Mouse (Mus musculus) embryonic facial prominence, embryonic 12.5 days (tissue): Measurements from ENCODE around the gene Usp20. TPM values are rescaled to one million over a fixed set of nuclear protein-coding genes. Genes with fewer than 3 reads are reported as not detected.
"Not testable (repeated sequence)": the region's sequence is repeated elsewhere in the genome, so short reads cannot be mapped to it uniquely, and the experiment has no call there.

Source experiments
- ATAC-seq: fragments of 200-750 bp; cut with Nextera tagmentation; 2 replicates; pipeline ENCODE4 v1.8.0; 2017; ENCODE audit not compliant: insufficient number of reproducible peaks, insufficient read depth, low FRiP score, low TSS enrichment
- H3K27ac ChIP-seq: fragments of 300-500 bp; sonication (generic); 2 replicates; pipeline ENCODE4 v1.5.1; 2016; ENCODE audit warnings: mild to moderate bottlenecking
- H3K27me3 ChIP-seq: fragments of 300-500 bp; sonication (generic); 2 replicates; pipeline ENCODE4 v1.6.1; 2016; ENCODE audit warnings: mild to moderate bottlenecking, moderate library complexity
- H3K36me3 ChIP-seq: fragments of 300-500 bp; sonication (generic); 2 replicates; pipeline ENCODE4 v1.6.1; 2016; ENCODE audit warnings: mild to moderate bottlenecking
- H3K4me1 ChIP-seq: fragments of 300-500 bp; sonication (generic); 2 replicates; pipeline ENCODE4 v1.6.1; 2016
- H3K4me2 ChIP-seq: fragments of 300-500 bp; sonication (generic); replicated peaks from 2 replicates; pipeline ENCODE4 v1.6.1; 2016; ENCODE audit warnings: mild to moderate bottlenecking, moderate library complexity
- H3K4me3 ChIP-seq: fragments of 300-500 bp; sonication (generic); 2 replicates; pipeline ENCODE4 v1.5.1; 2016; ENCODE audit warnings: mild to moderate bottlenecking
- H3K9ac ChIP-seq: fragments of 300-500 bp; sonication (generic); 2 replicates; pipeline ENCODE4 v1.6.1; 2016; ENCODE audit warnings: mild to moderate bottlenecking, moderate library complexity
- H3K9me3 ChIP-seq: fragments of 300-500 bp; sonication (generic); 2 replicates; pipeline ENCODE4 v1.6.1; 2016; ENCODE audit warnings: mild to moderate bottlenecking, moderate library complexity
- WGBS: fragments of 180-500 bp; shearing (Covaris S2); methylation state at CpG from one replicate; pipeline ENCODE4 v1.1.7; 2016; 5-methylcytosine and 5-hydroxymethylcytosine counted together
- polyA plus RNA-seq: library from polyadenylated mRNA; unstranded; fragments of >200 nt; fragmentation: Nextera tagmentation; extraction: Ambion mirVana; gene quantifications from 2 replicates; pipeline ENCODE4 v1.2.1, GENCODE M21; 2016

Gene Usp20
- 24.5 and 25.3 TPM in 2 replicates for polyA plus RNA-seq

GRCm38 (mm10) chr2:30981790-30982513, at the start of gene Usp20, which contains the start of gene BC005624:
Gene Usp20 (plus strand): TSS chr2:30982279.
Gene BC005624 (minus strand): TSS chr2:30982201.
- peak within 1 kb of the TSS; percentile 70 for H3K9ac ChIP-seq
- H3K27ac ChIP-seq: peak within 1 kb of the TSS; percentile 48; the same call in 1 of the 2 replicates
- peak within 1 kb of the TSS; percentile 82 for H3K4me2 ChIP-seq
- H3K4me3 ChIP-seq: peak within 1 kb of the TSS; percentile 85
- peak; percentile 99 for ATAC-seq
- no peaks in the 10 kb centered on the region for H3K27me3 ChIP-seq
- H3K9me3 ChIP-seq: no peaks in the 10 kb centered on the region
- WGBS: under 1% methylated on average over 65 of the region's 66 CpGs
- H3K36me3 ChIP-seq: peaks cover 19% of the 10 kb centered on the region
- peaks cover 15% of the 10 kb centered on the region for H3K4me1 ChIP-seq

DNA sequence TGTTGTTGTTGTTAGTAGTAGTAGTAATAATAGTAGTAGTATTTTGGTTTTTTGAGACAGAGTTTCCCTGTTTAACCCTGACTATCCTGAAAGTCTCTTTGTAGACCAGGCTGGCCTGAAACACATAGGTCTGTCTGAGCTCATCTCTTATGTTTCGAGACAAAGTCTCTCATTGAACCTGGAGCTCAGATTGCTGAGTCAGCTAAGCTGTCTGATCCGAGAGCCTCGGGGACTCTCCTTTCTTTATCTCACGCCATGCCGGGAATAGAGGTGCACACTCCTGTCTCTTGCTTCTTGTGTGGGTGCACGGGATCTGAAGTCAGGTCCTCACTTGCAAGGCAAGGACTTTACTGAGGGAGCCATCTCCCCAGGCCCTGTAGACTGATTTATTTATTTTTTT, 49.0 kb upstream of the Usp20 start:
- WGBS: 75% methylated on average over 6 of the region's 6 CpGs
- no peaks in the 10 kb centered on the region for H3K27me3 ChIP-seq
- no peak overlapping the region for H3K4me2 ChIP-seq
- ATAC-seq: no peak
- H3K9me3 ChIP-seq: no peaks in the 10 kb centered on the region
- peaks cover 12% of the 10 kb centered on the region for H3K4me1 ChIP-seq
- no peak overlapping the region for H3K9ac ChIP-seq
- H3K36me3 ChIP-seq: no peaks in the 10 kb centered on the region
- H3K4me3 ChIP-seq: no peak overlapping the region
- H3K27ac ChIP-seq: no peak overlapping the region

- no peak overlapping the region for H3K4me2 ChIP-seq
- peaks cover 10% of the 10 kb centered on the region; the same call in 1 of the 2 replicates for H3K4me1 ChIP-seq
- H3K9ac ChIP-seq: no peak overlapping the region
- no peak for ATAC-seq
- WGBS: 19% methylated on average over 7 of the region's 7 CpGs
- H3K27ac ChIP-seq: no peak overlapping the region
- H3K4me3 ChIP-seq: no peak overlapping the region
- H3K36me3 ChIP-seq: no peaks in the 10 kb centered on the region
- H3K9me3 ChIP-seq: no peaks in the 10 kb centered on the region
- H3K27me3 ChIP-seq: no peaks in the 10 kb centered on the region
Measured at GRCm38 (mm10) chr2:30933917-30934450, 48.1 kb upstream of the Usp20 start.

- no peak for ATAC-seq
- Histone ChIP-seq H3K27me3 (no peaks in the 10 kb centered on the region), H3K4me3 (no peak overlapping the region), H3K4me1 (no peaks in the 10 kb centered on the region), H3K9ac (no peak overlapping the region), H3K4me2 (no peak overlapping the region), H3K27ac (no peak overlapping the region), H3K9me3 (no peaks in the 10 kb centered on the region), H3K36me3 (no peaks in the 10 kb centered on the region)
- 73% methylated on average over 3 of the region's 3 CpGs for WGBS
Measured at GRCm38 (mm10) chr2:30936808-30937207, 45.3 kb upstream of the Usp20 start.

- H3K9ac ChIP-seq: no peak overlapping the region
- H3K4me2 ChIP-seq: no peak overlapping the region
- 88% methylated on average over 8 of the region's 8 CpGs for WGBS
- H3K36me3 ChIP-seq: no peaks in the 10 kb centered on the region
- H3K9me3 ChIP-seq: no peaks in the 10 kb centered on the region
- no peak for ATAC-seq
- no peaks in the 10 kb centered on the region for H3K27me3 ChIP-seq
- H3K4me3 ChIP-seq: no peak overlapping the region
- no peaks in the 10 kb centered on the region for H3K4me1 ChIP-seq
- no peak overlapping the region for H3K27ac ChIP-seq
Measured at GRCm38 (mm10) chr2:30937731-30938130, 44.3 kb upstream of the Usp20 start.

DNA sequence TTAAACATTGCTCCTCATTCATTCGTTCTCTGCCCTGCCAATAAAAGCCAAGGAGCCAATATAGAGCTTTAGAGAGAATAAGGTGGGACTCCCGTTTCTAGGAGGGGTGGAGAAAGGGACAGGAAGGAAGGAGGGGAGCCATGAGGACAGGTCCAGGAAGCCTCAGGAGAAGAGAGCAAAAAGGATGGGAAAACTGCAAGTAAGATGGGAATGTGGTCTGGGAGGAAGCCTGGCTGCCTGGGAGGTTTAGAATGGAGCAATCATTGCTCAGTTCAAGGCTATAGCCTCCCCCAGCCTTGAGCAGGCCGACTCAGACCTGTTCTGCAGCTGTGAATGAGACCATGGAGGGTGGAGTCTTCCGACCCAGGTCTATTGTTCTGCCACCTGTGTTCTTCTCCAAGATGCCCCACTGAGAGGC, 43.5 kb upstream of the Usp20 start:
- Histone ChIP-seq H3K4me3 (no peak overlapping the region), H3K27ac (no peak overlapping the region), H3K4me1 (no peaks in the 10 kb centered on the region), H3K9me3 (no peaks in the 10 kb centered on the region), H3K36me3 (no peaks in the 10 kb centered on the region), H3K27me3 (no peaks in the 10 kb centered on the region), H3K9ac (no peak overlapping the region), H3K4me2 (no peak overlapping the region)
- 46% methylated on average over 4 of the region's 4 CpGs for WGBS
- no peak for ATAC-seq

DNA sequence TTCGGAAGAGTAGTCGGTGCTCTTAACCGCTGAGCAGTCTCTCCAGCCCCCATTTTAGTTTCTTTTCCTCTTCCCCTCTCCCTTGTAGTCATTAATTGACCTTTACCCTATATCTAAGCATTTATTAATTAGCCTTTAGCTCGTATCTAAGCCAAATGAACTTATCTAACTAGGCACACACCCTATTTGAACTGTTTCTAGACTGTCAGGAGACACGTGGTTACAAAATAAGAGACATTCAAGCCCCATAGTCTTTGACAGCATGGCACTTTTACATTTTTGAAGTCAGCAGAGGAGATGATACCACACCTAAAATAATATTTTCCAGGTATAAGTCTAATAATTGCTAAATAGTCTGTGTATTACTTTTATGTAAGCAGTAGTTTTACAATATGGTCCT, 40.5 kb upstream of the Usp20 start:
- no peak for ATAC-seq
- no peaks in the 10 kb centered on the region for H3K27me3 ChIP-seq
- 90% methylated on average over 5 of the region's 5 CpGs for WGBS
- H3K9ac ChIP-seq: no peak overlapping the region
- H3K9me3 ChIP-seq: no peaks in the 10 kb centered on the region
- H3K4me3 ChIP-seq: no peak overlapping the region
- H3K36me3 ChIP-seq: no peaks in the 10 kb centered on the region
- H3K4me1 ChIP-seq: no peaks in the 10 kb centered on the region
- H3K4me2 ChIP-seq: no peak overlapping the region
- H3K27ac ChIP-seq: no peak overlapping the region

DNA sequence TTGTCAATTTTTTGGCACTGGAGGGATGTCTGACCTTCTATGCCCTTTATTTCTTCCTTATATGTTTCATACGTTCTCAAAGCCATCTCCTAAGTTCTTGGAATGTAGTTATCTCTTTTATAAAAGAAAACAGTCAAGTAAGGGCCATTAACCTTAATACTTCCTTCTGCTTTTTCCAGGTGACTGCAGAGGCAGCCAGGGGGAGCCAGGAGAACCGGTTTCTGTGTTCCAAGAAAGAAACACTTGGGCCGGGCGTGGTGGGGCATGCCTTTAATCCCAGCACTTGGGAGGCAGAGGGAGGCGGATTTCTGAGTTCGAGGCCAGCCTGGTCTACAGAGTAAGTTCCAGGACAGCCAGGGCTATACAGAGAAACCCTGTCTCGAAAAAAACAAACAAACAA, 40.0 kb upstream of the Usp20 start:
- WGBS: 51% methylated on average over 7 of the region's 7 CpGs
- H3K27me3 ChIP-seq, H3K9ac ChIP-seq, H3K4me3 ChIP-seq, H3K4me2 ChIP-seq, H3K9me3 ChIP-seq, H3K36me3 ChIP-seq, H3K27ac ChIP-seq, H3K4me1 ChIP-seq, ATAC-seq: not testable (repeated sequence)

- WGBS: 30% methylated on average over 16 of the region's 16 CpGs
- 0 out of 2 replicates have a peak, but pooled peaks have one; percentile 56 for ATAC-seq
- H3K4me3 ChIP-seq: 0 out of 2 replicates have a peak overlapping the region, but pooled peaks have one; percentile 14
- H3K9ac ChIP-seq: no peak overlapping the region
- H3K27ac ChIP-seq: no peak overlapping the region
- H3K4me1 ChIP-seq: no peaks in the 10 kb centered on the region
- H3K4me2 ChIP-seq: peak overlapping the region; percentile 40
- no peaks in the 10 kb centered on the region for H3K9me3 ChIP-seq
- no peaks in the 10 kb centered on the region for H3K27me3 ChIP-seq
- no peaks in the 10 kb centered on the region for H3K36me3 ChIP-seq
Measured at GRCm38 (mm10) chr2:30942603-30943011, 39.5 kb upstream of the Usp20 start.

DNA sequence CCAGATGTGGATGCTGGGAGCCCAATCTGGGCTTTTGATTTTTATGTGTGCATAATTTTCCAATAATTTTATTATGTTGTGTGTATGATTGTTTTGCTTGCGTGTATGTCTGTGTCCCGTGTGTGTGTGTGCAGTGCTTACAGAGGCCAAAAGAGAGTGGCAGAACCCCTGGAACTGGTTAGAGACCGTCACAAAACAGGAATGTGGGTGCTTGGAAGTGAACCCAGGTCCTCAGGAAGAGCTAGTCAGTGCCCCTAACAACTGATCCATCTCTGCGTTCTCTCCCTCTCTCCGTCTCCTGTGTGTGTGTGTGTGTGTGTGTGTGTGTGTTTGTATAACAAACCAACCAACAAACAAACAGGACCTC, 29.6 kb upstream of the Usp20 start:
- H3K4me1 ChIP-seq: peaks cover 24% of the 10 kb centered on the region
- peak overlapping the region; percentile 83 for H3K4me2 ChIP-seq
- ATAC-seq: no peak
- H3K9me3 ChIP-seq: no peaks in the 10 kb centered on the region
- H3K9ac ChIP-seq: peak overlapping the region; percentile 88; the same call in 1 of the 2 replicates
- H3K27ac ChIP-seq: peak overlapping the region; percentile 72
- H3K4me3 ChIP-seq: peak overlapping the region; percentile 89
- 26% methylated on average over 5 of the region's 5 CpGs for WGBS
- H3K27me3 ChIP-seq: no peaks in the 10 kb centered on the region
- H3K36me3 ChIP-seq: peaks cover 25% of the 10 kb centered on the region

DNA sequence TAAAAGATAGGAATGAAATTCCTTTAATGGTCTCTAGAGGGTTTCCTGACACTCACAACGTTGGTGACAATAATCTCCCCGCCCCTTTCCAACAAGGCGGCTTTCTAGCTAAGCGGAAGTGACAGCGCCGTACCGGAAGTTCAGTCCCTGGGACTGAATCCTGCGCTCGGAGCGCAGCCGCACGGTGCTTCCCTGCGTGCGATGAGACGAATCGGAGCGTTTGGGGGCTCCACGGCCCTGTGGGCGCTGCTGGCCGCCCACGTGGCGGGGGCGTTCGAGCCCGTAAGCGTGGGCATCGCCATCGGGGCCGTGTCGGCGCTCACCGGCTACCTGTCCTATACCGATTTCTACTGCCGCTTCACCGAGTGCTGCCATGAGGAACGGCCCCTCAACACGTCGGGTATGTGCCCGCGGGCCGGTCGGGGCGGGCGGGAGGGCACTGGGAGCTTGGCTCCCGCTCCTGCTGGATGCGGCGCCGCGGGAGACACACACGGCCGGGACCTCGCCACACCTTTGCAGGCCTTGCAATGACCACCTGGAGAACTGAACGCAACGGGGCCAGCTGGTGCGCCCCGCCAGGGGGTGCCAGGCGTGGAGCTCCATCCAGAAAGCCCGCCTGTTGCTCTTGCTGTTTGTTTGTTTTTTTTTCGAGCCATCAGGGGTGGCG, 29.1 kb upstream of the Usp20 start, which contains the start of gene Tor1b:
Gene Tor1b, plus strand, starts transcription at position 136 of the 667 bp plus-strand sequence.
- Histone ChIP-seq H3K27ac (peak within 1 kb of the TSS; percentile 72), H3K4me1 (peaks cover 24% of the 10 kb centered on the region), H3K9ac (peak within 1 kb of the TSS; percentile 88), H3K4me3 (peak within 1 kb of the TSS; percentile 89), H3K9me3 (no peaks in the 10 kb centered on the region), H3K36me3 (peaks cover 29% of the 10 kb centered on the region), H3K27me3 (no peaks in the 10 kb centered on the region), H3K4me2 (peak within 1 kb of the TSS; percentile 83)
- 0 out of 2 replicates have a peak, but pooled peaks have one; percentile 61 for ATAC-seq
- under 1% methylated on average over 60 of the region's 60 CpGs for WGBS
